Mouse (Mus musculus) layer of hippocampus, adult 6 months (tissue): ENCODE data around the gene Rnaseh2b. TPM values are rescaled to one million over a fixed set of nuclear protein-coding genes. Genes with fewer than 3 reads are reported as not detected.

Source experiments
- long read RNA-seq, 2 experiments: library from polyadenylated mRNA; unstranded; transcript quantifications; one replicate each; pipeline ENCODE4 v2.0.0; 2019 to 2020
- polyA plus RNA-seq: library from polyadenylated mRNA; unstranded; fragments of <200 nt; fragmentation: Nextera tagmentation; gene quantifications from 2 replicates; pipeline ENCODE4 v1.2.3, GENCODE M21; 2021

Gene Rnaseh2b
- polyA plus RNA-seq, result 13.0 and 13.9 TPM in 2 replicates
- long read RNA-seq, experiment 1, transcript Rnaseh2b-201 (11 exons, 1,494 nt), result major isoform, 17 of 24 reads
- long read RNA-seq, experiment 1, partial matches to known transcripts, result 2 of 24 reads
- long read RNA-seq, experiment 1, other reads (novel, unspliced or antisense), result 5 of 24 reads
- long read RNA-seq, experiment 2, transcript Rnaseh2b-201 (11 exons, 1,494 nt), result major isoform, 16 of 22 reads
- long read RNA-seq, experiment 2, partial matches to known transcripts, result 2 of 22 reads
- long read RNA-seq, experiment 2, other reads (novel, unspliced or antisense), result 3 of 22 reads

GRCm38 (mm10) chr14:62292488-62293339 is at the start of gene Rnaseh2b, which contains the start of gene Dleu7:
Gene Rnaseh2b (plus strand): TSS chr14:62292589.
Gene Dleu7 (minus strand): TSS chr14:62293047.

Other genes with a start within 250 kb of the Rnaseh2b start
- gene Dleu7, start 458 bp downstream of the Rnaseh2b start, polyA plus RNA-seq, result 3.5 and 4.3 TPM in 2 replicates
- 0.10 and 0.18 TPM in 2 replicates for gene Gucy1b2, start 163.7 kb downstream of the Rnaseh2b start, polyA plus RNA-seq